Mouse (Mus musculus) left cerebral cortex, postnatal 14 days (tissue): ENCODE measurements around the gene Dock9. TPM values are rescaled to one million over a fixed set of nuclear protein-coding genes. Genes with fewer than 3 reads are reported as not detected.

Source experiments
- DNase-seq, 2 experiments: peaks; one replicate each; pipeline ENCODE4 v3.0.0; 2021 to 2022; ENCODE audit warnings: low spot score in 2 of 2, mixed read lengths in 1 of 2
- intact Hi-C: fragments of 180-260 bp; cut with DNase I; formaldehyde crosslinking; loops from one replicate; pipeline ENCODE4 v1.15.1; 2025
- long read RNA-seq, 2 experiments: library from polyadenylated mRNA; stranded (forward); transcript quantifications; one replicate each; pipeline ENCODE4 v2.0.0; 2021
- total RNA-seq, 2 experiments: library from RNA; stranded (reverse); gene quantifications; 2 replicates each; pipeline ENCODE4 v1.2.3; 2021

Gene Dock9
- total RNA-seq = 100 to 1,000 TPM; 136 to 148 TPM
- long read RNA-seq, experiment 1, partial matches to known transcripts = 4 of 17 reads
- long read RNA-seq, experiment 1, other reads (novel, unspliced or antisense) = 13 of 17 reads
- long read RNA-seq, experiment 2, partial matches to known transcripts = 7 of 11 reads
- long read RNA-seq, experiment 2, other reads (novel, unspliced or antisense) = 4 of 11 reads

DNA sequence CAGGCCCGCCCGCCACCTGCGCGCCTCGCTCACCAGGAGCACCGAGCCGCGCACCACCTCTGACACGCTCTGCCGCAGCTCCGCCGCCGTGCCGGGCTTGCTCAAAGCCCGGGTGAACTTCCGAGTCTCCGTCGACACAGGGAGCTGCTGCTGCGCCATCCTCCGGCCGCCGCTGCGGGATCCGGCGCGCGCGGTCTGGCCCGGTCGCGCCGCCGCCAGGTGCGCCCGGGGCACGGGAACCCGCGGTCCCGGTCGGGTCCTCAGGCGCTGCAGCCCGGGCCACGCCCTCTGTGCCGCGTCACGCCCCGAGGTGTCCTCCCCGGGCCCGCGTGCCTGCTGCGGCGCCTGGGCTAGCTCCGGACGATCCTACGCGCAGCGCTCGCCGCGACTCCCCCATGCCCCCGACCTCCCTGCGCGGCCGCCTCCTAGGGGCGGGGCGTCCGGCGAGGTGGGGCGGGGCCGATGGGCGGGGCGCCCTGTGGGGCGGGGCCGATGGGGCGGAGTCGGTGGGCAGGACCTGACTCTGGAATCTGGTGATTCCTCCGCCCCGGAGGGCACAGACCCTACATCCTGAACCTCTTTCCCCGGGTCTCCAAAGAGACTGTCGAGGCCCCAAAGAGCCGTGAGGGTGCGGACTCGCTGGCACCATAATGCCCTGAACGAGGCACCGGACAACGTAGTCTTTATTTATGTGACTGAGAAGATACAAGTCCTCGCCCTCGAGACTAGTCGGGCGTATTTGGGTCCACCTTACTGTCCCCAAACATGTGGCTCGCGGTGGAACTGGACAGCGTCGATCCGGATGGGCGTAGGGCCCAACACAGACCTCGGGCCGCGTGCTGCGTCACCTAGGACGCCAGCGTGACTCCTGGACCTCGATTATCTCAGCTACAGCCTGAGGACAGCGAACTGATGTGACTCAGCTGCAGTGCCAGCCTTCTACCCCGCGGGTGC lies at the start of gene Dock9:
Gene Dock9 (minus strand): TSS at position 381 of the 954 bp plus-strand sequence.
- DNase-seq = peak; percentile 62 to 74
- intact Hi-C loops = no loop called here

DNA sequence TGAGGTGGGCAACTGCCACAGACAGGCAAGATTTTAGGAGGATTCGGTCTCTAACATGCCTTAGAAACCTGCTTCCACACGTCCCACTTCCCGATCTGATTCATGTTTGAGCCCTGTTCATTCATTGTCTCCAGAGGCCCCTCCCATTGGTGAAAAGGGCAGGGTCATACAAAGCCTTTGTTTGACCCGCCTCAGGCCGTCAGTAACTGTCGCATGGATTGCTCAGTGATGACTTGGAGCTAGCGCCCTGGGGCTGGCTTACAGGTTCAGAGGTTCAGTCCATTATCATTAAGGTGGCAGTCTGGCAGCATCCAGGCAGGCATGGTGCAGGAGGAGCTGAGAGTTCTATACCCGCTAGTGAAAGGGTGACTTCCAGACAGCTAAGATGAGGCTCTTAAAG lies 46.8 kb upstream of the Dock9 start:
- no peak for DNase-seq
- intact Hi-C loops = no loop called here

DNA sequence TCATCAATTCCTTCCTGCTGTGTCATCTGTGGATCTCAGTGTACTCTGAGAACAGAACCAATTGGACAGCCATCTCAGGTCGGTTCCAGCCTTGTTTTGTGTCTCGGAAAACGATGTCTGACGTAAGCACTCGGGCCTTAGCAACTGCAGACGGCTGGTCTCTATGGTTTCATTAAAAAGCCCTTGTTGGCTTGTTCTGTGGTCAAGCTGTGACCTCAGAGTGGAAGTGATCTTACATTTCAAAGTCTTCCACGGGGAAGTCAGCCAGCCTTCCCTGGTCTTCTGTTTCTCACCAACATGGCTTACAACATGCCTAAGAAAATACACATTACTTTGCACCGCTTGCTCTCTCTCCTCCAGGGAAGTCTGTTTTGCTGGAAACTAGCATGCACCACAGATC lies 42.6 kb upstream of the Dock9 start:
- intact Hi-C loops = no loop called here
- no peak for DNase-seq

DNA sequence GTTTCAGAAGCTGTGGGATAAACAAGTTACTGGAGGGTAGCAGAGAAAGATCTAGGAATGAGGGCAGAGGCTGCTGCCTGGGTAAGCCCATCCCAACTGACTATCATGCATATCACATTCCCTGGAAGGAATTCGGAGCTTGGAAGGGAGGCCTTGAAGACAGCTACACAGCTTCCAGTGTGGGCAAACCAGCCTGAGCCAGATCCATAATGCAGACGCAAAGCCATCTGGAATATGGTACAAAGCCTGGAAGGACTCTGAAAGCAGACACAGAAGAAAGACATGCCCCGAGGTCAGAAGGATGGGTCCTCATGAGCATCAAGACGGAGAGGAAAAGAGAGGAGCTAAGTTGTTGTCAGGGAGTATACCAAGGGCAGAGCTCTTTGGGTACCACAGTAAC lies 40.5 kb upstream of the Dock9 start:
- no peak for DNase-seq
- intact Hi-C loops = no loop called here

DNA sequence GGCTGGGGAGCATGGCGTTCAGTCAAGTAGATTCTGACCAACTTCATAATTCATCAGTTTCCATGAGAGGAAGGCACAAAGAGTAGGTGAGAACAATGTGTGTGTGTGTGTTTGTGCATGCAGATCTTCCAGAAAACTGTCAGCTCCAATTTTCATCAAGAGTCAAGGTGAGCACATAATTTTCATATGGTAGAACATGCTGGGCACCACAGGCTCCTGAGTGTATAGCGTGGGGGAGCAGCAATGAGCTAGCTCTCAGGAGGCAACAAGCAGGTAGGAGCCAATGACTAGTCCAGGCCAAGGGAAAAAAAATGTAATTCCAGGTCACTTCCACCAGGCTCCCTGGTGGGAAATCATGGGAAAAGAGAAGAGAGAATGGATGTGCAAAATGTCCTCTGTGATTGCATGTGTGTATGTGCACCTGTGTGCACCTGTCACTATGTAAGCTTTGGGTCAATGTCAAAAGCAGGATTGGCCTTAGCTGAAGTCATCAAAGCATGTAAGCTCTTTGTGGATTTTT lies 35.4 kb upstream of the Dock9 start:
- no peak for DNase-seq
- intact Hi-C loops = no loop called here

DNA sequence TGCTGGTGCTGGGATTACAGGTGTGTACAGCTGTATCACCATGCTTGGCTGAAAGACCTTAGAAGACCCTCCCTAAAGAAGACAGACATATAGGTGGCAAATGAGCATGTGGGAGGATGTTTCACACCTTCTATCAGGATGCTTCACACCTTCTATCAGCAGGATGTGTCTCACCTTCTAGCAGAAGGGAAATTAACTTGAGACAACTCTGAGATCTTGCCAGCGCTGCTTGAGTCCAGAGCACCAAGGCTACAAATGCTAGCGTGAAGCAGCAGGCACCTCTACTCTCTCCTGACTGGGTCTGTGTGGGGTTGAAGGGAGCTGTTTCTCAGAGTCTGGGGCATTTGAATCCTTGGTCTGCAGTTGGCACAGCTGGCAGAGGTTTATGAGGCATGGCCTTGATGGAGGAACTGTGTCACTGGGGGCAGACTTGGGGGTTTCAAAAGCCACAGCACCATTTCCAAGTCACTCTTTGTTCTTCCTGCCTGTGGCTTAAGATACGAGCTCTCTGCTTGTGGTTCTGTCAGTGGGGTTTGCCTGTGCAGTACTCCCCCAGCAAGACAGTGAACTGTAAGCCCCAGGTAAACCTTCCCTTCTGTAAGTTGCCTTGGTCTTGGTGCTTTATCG lies 32.3 kb upstream of the Dock9 start:
- DNase-seq = no peak
- intact Hi-C loops = no loop called here

DNA sequence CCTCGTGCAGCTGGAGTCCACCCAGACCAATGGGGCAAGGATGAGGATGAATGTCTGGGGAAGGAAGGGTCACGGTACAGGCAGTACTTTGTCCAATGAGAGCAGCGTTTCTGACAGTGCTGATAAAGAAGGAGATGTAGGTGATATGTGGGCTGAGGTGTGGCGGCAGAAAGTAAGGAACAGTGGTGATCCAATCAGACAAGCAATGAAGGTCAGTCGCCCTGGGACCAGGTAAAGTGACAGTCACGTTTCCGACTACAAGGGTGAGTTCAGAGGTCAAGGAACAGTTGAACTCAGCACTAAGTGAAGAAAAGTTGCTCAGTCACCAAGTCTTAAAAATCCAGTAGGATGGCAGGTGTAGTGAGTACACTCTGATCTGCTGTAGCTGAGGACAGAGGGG lies 29.5 kb upstream of the Dock9 start:
- intact Hi-C loops = no loop called here
- DNase-seq = no peak

DNA sequence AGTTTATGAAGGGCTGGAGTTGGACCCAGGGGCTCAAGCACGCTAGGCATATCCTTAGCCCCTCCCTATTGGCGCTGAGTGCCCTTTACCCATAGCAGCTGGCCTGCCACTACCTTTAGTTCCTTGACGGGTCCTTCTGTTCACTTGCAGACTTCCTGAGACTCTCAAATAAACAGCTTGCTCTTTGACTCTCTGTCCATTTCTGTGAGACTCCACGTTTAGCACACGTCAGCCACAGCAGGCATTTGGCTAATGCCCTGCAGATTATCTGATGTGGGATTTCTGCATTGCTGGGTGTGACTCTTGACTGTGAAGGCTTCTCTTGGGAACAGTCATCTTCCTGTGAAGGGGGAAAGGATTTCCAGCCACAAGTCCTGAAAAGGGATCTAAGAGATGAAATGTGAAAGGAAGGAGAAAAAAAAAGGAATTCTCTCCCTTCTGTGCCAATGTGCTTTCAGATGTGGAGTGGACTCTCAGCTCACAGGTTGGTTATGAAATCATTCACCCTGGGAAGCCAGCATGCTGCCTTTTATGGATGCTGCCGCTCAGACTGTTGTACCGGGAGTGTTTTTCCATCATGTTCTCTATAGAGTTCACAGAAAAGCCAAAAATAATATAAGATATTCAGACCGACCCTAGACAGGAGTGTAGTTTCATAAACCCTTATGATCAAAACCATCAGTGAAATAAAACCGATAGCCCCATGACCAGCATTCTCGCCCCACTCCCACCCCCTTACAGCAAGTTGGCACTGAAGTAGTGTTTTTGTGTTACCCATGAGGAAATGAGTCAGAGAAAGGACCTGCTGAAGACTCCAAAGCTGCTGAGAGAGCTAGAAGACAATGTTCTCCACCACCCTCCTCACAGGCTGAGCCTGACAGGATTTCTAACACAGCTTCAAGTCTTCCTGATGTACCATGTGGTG lies 28.1 kb upstream of the Dock9 start:
- intact Hi-C loops = no loop called here

DNA sequence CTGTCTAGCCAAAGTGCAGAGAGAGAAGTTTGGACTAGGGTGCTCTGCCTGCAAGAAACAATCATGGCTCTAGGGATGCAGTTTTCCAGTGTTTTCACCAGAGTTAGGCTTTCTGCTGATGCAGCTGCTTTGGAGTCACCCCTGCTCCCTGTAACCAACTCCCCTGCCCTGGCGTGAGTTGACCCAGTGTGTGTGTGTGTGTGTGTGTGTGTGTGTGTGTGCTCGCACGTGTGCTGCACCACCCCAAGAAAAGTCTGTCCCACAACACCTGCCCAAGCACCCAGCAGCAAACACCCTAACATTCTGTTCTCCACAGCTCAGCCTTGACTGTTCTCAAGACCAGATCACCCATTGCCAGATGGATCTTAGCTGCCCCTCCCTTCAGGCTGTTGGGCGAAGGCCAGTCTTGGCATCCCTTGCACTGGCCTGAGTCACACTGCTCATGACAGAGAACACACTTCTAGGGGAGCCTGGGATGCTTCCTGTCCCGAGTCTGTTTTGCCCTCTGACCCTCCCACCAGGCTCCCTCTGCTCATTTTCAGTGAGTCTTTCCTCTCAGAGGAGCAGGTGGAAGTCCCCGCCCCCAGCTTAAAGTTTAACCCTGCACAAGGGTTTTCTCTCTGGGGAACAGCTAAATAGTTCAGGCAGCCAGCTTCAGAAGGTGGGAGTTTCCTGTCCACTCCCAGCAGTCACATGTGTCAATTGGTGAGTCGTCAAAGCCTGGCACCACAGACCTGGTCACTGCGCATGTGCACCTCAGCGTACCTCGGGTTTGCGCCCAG lies 26.9 kb upstream of the Dock9 start:
- DNase-seq = no peak
- intact Hi-C loops = no loop called here

More for the DNA sequence above, 28.1 kb upstream of the Dock9 start:
- DNase-seq = peak in 1 of 2 experiments; percentile 48

DNA sequence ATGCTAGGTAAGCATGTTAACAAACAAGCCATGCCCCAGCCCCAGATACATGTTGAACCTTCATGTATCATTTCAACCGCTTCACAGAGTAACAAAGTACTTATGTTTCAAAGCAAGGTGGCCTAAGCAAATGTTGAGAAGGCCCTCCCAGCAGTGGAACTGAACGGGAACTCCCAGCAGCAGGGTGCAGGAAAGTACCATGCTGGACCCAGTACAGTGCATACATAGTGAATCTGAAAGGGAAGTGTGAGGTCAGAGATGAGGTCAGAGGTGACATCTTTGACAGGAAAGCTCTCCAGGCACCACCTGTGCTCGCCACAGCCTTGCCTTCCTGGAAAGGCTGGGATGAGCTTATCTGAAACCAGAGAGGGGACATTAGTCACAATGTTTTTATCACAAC lies 25.4 kb upstream of the Dock9 start:
- DNase-seq = no peak
- intact Hi-C loops = no loop called here

DNA sequence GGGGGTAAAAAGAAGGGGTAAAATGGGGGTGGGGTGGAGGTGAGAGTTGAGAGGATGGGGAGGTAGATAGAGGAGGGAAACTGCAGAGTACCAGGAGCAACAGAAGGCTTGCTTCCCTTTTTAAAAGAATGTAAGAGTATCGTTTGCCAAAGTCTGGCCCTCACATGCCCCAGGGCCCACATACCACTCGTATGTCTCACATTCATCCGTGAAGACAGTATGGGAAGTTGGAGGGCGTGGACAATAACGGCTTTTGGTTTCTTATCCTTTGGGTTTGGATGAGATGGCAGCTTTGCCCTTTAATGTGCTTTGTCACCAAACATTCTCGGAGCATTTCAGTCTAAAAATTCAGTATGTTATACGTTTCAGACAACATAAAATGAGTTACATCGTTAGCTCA lies 24.9 kb upstream of the Dock9 start:
- intact Hi-C loops = no loop called here
- no peak for DNase-seq

DNA sequence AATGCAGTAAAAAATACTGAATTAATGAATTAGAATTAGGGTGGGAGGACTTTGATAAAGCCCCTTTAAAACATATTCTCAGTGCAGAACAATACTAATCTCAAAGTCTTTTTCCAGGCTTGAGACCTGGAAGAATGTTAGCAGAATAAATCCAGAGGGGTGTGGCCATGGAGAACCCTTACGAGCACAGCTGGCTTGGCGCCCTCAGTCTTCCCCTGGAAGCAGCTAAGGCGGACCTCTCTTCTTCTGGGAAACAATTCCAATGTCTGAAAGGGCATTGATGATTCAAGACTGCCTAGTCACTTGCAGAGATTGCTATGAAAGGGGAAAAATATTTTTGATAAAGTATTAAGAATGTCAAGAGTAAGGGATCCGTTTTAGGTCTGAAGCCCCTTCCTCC lies 9.2 kb upstream of the Dock9 start:
- intact Hi-C loops = no loop called here

DNA sequence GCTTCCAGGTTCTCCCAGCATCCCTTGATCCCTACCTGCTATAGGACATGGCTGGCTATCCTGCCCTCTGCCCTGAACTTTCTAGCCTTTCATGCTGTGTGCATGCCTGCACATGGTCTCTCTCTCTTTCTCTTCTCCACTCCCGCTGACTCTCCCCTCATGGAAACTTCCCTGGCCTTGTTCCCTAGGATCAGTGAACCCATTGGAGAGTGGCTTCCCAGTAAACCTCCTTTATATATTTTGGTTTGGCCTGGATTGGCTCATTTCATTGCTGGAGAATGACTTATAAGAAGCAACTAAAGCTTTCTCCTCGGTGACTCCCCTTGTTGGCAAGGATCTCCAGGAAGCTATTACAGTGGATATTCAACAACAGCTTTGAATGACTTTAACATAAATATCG lies 8.7 kb upstream of the Dock9 start:
- intact Hi-C loops = no loop called here
- DNase-seq = no peak

More for the DNA sequence above, 9.2 kb upstream of the Dock9 start:
- DNase-seq = no peak

DNA sequence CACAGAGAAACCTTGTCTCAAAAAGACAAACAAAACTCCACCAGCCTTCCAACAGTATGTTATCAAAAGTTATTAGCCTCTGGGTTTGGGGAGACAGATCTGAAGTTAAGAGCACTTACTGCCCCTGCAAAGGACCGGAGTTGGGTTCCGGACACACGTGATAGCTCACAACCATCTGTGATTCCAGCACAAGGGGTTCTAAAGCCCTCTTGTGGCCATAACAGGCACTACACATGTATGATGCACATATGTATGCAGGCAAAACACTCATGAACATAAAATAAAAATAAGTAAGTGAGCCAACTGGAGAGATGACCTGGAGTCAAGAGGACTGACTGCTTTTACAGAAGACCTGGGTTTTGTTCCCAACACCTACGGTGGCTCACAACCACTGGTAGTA lies 6.8 kb upstream of the Dock9 start:
- DNase-seq = no peak
- intact Hi-C loops = no loop called here

DNA sequence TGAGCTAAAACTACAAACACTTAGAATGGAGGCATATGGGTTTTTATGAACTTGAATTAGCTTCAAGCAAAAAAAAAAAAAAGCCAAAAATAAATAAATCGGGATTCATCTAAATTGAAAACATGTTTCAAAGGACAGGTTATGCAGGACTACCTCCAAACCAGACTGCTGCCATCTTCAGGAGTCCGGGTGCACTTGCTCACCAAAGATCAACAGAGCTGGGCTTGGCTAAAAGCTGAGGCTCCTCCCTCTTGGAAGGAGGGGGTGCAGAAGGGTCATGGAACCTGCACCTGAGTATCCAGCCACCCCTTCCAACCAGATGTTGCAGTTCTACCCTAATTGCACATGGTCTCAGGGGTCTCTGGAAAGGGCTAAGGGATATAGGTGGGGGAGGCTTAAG lies 3.3 kb upstream of the Dock9 start:
- no peak for DNase-seq
- intact Hi-C loops = no loop called here

DNA sequence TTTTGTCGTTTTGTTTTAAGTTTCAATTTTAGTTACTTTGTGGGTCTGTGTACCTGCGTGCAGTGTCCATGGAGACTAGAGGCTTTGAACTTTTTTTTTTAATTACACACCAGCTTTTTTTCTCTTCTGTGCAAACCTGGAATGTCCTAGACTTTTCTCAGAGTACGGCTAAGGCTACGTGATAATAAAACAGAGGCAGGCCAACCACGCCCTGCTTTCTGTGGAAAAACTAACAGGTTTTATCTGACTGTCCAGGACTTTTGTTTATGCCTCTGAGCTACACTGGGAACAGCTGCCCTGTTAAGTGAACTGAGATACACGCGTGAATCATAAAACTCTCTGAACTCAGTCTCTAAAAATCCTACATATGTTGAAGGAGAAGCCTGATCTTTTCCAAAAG lies 1.5 kb upstream of the Dock9 start:
- no peak for DNase-seq
- intact Hi-C loops = no loop called here

DNA sequence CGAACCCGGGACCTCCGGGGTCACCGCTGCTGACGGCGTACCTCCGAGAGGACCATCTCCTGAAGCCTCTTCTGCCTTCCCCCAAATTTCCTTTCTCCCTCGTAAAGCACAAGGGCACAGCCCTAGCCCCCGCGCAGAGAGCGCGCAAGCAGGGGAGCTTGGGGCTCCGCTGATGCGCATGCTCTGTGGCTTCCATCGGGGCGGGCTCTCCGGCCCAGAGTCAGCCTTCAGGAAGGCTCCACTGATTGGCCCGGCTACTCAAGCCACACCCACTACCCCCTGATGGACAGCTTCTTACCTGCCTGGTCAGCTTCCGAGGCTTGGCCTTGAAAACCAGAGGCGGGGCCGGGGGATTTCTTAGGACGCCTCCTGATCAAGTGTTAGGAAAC lies 768 bp upstream of the Dock9 start:
- intact Hi-C loops = no loop called here
- DNase-seq = peak; percentile 91 to 92

DNA sequence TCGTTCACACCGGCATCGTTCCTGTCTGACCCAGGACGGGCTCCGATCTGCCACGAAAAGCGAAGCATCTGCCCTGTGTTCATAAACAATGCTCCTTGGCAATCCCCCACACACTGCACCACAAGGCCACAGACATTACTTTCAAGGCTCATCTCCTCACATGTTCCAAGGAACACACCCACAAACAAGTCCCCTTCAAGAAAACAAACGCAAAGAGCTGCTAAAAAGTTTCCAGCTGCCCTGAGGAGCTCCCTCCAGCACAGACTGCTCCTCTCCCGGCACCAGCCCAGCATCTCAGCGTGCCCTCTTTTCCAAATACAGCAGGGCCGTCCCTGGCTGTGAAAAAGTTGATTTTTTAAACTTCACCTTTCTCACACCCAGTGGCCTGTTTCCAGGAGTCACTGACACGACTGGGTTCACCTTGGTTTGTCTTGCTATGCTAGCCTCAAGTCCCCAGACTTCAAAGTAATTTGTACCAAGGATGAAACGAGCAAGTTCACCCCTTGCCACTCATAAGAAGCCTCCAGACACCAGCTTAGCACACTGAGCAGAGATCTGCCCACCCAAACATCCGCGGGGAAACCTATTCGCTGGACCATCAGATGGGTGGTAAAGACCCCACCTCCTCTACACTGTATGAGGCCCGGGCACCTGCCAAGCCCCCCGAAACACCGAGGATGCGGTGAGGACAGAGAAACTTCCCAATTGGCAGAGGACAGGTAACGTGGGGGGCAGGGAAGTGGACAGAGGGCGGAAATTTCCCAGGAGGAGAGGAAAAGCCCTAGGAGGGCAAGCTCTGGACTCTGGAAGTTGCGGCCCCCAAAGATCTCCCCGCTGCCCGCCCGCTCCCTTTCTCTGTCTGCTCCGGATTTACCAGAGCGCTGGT lies 823 bp downstream of the Dock9 start:
- DNase-seq = no peak
- intact Hi-C loops = no loop called here
